Mouse (Mus musculus) gastrocnemius, postnatal 10 days (tissue): Measurements from ENCODE around the gene Olfr716. TPM values are rescaled to one million over a fixed set of nuclear protein-coding genes. Genes with fewer than 3 reads are reported as not detected.
"Not testable (repeated sequence)": the region's sequence is repeated elsewhere in the genome, so short reads cannot be mapped to it uniquely, and the experiment has no call there.

Experiments
- DNase-seq: peaks from one replicate; pipeline ENCODE4 v3.0.0; 2021; ENCODE audit warnings: mixed read lengths
- long read RNA-seq, 2 experiments: library from polyadenylated mRNA; stranded (forward); transcript quantifications; one replicate each; pipeline ENCODE4 v2.0.0; 2021
- total RNA-seq, 2 experiments: library from RNA; stranded (reverse); gene quantifications; 2 replicates each; pipeline ENCODE4 v1.2.3; 2021

Olfr716 gene
- not detected for total RNA-seq
- long read RNA-seq, experiment 1 = 0 reads
- long read RNA-seq, experiment 2 = 0 reads

DNA sequence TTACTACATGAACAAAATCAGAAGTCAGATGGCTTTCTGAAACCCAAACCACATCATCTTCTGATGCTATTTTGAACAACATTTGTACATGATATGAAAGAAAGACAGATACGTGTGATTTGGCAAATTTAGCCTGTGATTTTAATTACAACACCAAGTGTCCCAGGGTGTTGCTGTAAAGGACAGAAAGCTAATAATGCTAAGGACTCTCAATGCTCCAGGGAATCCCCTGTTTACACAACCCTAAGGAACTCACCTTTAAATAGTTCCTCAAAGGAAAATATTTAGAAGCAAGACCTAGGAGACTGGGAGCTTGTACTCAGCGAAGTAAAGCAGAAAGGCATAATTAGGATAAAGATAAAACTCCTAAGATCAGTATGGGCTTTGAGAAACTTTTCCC, at the start of gene Olfr716:
Olfr716 (plus strand) TSS at position 301 of the 400 bp plus-strand sequence.
- not testable (repeated sequence) for DNase-seq

DNA sequence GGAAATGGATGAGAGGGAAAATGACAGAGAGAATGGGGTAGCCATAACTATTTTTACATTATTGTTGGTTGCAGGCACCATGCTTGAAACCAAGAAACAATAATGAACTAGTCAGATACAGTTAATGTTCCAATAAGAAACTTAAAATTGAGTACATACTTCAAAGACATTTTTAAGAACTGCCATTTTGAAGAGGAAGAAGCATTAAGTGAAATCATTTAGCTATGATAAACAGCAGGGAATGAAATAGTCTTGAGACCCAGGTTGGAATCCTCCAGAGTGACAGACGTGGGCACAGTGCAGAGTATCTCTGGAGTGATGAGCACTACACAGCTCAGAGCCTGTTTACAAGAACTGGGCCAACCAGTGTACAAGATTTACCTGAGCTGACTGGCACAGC, 45.2 kb upstream of the Olfr716 start, which contains the start of gene Olfr17:
Olfr17 (plus strand) TSS at position 301 of the 400 bp plus-strand sequence.
- DNase-seq = no peak

DNA sequence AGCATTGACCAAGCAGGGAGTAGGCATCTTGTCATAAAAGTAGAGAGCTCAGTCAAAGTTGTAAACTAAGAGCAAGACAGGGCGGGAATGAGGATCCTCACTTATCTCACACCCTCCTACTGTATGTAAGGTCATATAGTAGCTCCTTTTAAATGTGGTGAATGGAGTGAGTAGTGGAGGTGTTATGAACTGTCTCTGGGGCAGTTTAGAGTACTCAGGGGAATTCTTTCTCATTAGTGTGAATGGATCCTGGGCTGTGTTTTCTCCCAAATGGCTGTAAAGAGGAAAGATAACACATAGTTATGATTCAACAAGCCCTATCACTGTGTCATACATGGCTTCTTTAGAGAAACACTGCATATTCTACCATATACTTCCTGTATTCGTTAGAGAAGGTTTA, 27.9 kb upstream of the Olfr716 start, which contains the start of gene Olfr715b:
Olfr715b (minus strand) TSS at position 101 of the 400 bp plus-strand sequence.
- DNase-seq = not testable (repeated sequence)

DNA sequence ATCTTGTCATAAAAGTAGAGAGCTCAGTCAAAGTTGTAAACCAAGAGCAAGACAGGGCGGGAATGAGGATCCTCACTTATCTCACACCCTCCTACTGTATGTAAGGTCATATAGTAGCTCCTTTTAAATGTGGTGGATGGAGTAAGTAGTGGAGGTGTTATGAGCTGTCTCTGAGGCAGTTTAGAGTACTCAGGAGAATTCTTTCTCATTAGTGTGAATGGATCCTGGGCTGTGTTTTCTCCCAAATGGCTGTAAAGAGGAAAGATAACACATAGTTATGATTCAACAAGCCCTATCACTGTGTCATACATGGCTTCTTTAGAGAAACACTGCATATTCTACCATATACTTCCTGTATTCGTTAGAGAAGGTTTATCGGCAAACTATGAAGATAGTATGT, 7.1 kb upstream of the Olfr716 start, which contains the start of gene Olfr715:
Olfr715 (minus strand) TSS at position 101 of the 400 bp plus-strand sequence.
- DNase-seq = not testable (repeated sequence)

DNA sequence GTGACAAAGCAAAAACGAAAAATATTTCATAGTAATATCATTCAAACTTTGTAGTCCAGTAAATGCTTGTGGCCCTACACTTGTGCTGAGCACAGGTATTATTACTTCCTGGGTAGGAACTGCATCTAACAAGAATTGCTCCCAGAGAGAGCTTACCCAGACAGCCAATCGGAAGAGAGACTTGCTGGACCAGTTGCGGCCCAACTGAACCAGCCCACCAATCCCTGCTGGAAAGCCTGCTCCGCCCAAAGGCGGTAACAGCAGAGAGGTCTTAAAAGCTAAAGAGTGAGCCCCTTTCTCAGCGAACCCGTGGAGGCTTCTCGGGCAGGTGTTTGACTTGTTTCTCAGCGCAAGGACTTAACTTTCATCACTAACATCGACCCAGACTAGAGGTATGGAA, 28.6 kb downstream of the Olfr716 start, which contains the start of gene Nlrp14:
Nlrp14 (plus strand) TSS at position 301 of the 400 bp plus-strand sequence.
- no peak for DNase-seq

DNA sequence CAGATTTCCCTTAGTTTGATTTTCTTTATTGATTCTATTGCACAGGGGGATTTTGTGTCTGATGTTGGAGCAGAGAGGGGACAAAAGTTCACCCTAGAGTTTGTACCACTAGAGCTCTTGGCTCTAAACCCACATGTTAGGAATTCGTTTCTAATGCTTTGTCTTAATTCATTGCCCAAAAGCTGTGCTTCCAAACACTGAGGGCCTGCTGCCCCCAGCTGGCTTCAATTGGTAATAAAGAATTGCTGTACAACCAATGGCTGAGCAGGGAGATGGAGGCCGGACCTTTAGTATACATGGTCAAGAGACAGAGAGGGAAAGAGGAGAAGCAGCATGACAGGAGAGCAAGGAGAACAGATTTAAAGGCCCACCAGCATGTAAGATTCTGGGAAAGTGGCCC, 42.3 kb downstream of the Olfr716 start:
- no peak for DNase-seq

Other genes with a start within 250 kb of the Olfr716 start
- gene Olfr707, start 237.1 kb upstream of the Olfr716 start, total RNA-seq = not detected
- gene Olfr1532-ps1, start 230.3 kb upstream of the Olfr716 start, total RNA-seq = not detected
- gene Olfr709-ps1, start 206.1 kb upstream of the Olfr716 start, total RNA-seq = not detected
- gene Olfr710, start 190.0 kb upstream of the Olfr716 start, total RNA-seq = not detected
- gene Olfr6, start 174.4 kb upstream of the Olfr716 start, total RNA-seq = not detected
- gene Olfr711, start 162.9 kb upstream of the Olfr716 start, total RNA-seq = not detected
- gene Olfr2, start 132.3 kb upstream of the Olfr716 start, total RNA-seq = not detected
- not detected for gene Olfr713, start 107.2 kb upstream of the Olfr716 start, total RNA-seq
- not detected for gene Olfr714, start 67.3 kb upstream of the Olfr716 start, total RNA-seq
- gene Olfr17, start 45.1 kb upstream of the Olfr716 start, total RNA-seq = not detected
- gene Olfr715b, start 28.0 kb upstream of the Olfr716 start, total RNA-seq = not detected
- not detected for gene Olfr715, start 7.2 kb upstream of the Olfr716 start, total RNA-seq
- not detected for gene Nlrp14, start 28.7 kb downstream of the Olfr716 start, total RNA-seq
- not detected for gene Rbmxl2, start 71.1 kb downstream of the Olfr716 start, total RNA-seq
- gene Syt9, start 232.4 kb downstream of the Olfr716 start, total RNA-seq = 1 to 10 TPM; 1.0 to 2.2 TPM